Mouse (Mus musculus) ovary, postnatal 14 days (tissue): ENCODE measurements around the gene Irf4.

Source experiments
- DNase-seq: peaks from one replicate; pipeline ENCODE4 v3.0.0; 2022; ENCODE audit warnings: low spot score

Gene Irf4

GRCm38 (mm10) chr13:30802336-30802955 is 53.4 kb downstream of the Irf4 start:
- DNase-seq: no peak

- DNase-seq: no peak
These were observed 60.2 kb downstream of the Irf4 start for GRCm38 (mm10) chr13:30809240-30809639.

GRCm38 (mm10) chr13:30813464-30813863 is 64.4 kb downstream of the Irf4 start:
- DNase-seq: no peak

- no peak for DNase-seq
These were observed 65.2 kb downstream of the Irf4 start for GRCm38 (mm10) chr13:30814256-30814655.
